Mouse (Mus musculus) frontal cortex, postnatal 36 days (tissue): Measurements from ENCODE around the gene Smg6.
A peak's percentile ranks its signal among the peaks of the same experiment; 100 is the strongest.

Experiments used
- DNase-seq, 2 experiments: peaks; one replicate each; pipeline ENCODE4 v3.0.0; 2022; ENCODE audit warnings: low spot score in 2 of 2

Gene Smg6

DNA sequence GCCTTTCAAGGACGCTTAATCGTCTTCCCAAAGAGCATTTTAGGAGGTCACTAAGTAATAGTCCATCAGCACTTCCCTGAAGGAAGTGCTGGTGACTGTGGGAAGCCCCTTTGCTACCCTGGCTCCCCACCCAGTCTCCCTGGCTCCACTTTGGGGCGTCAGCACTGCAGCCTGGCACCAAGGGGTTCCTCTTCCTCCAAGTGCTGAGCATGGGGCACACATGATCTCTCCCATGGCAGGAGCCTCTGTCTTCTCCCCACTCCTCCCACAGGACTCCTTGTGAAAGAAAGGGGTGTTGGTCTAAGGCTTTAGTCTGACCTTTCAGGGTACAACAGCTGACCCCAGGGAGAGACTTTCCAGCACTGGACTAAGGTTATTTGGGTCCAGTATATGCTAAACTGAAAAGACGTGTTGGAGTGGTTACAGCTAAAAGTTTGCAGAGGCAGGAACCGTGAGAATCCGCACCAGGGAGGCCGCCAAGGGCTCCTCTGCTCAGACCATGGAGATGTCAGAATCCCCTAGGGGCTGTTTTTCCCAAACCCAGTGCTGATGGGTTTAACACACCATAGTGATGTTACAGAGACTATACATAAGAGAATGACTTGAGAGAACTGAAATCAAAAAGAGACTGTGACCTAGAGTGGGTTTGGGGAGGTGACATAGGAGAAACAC, 122.2 kb downstream of the Smg6 start:
- DNase-seq, result no peak

DNA sequence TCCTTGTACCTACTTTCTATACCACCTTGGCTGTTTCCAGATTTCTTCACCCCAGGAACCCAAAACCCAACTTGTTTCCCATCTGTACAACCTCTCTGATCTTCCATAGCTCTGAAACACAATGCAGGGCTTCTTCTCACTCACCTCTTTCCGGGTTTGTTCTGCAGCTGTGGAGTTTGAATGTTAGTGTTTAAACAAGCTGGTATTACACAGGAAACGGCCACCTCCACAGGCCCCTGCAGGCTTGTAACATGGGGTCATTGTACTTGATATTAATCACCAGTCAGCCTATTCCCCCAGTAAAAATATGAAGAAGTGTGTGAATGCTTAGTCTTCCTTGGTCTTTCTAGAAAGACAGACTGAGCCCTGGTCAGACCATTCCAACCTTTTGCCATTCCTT, 123.5 kb downstream of the Smg6 start:
- no peak for DNase-seq

DNA sequence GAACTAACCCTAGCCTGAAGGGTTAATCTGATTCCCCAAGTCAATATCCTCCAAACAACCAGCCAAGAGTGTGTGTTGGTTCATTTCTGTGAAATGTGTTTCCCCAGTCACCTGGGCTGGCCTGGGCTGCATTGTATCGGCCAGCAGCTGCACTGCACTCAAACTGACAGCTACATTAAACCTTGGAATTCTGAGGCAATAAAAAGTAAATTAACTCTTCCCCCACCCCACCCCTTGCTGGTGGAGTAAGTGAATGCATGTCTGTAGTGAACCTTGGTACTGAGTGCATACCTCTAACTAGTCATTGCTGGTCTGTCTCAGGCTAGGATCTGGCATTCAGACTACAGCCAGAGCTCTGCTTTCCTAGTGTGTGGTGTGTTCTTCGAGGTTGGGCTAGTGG, 124.2 kb downstream of the Smg6 start:
- no peak for DNase-seq

DNA sequence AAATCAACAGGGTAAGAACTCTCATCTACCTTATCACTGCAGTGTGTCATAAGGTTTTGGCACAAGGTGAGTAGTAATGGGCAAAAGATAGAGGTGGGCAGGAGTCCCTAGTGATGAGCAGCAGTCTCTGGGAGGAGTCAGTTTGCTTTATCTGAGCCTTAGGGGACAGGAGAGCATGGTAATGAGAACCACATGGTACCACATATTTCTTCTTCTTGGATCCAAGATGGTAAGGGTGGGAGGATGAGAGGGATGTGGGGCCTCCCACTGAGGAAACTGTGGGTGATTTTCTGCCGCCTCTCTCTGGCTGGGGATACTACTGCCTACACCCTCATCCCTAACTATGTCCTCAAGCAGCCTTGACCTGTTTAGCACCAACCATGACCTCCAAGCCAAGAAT, 125.6 kb downstream of the Smg6 start:
- no peak for DNase-seq

DNA sequence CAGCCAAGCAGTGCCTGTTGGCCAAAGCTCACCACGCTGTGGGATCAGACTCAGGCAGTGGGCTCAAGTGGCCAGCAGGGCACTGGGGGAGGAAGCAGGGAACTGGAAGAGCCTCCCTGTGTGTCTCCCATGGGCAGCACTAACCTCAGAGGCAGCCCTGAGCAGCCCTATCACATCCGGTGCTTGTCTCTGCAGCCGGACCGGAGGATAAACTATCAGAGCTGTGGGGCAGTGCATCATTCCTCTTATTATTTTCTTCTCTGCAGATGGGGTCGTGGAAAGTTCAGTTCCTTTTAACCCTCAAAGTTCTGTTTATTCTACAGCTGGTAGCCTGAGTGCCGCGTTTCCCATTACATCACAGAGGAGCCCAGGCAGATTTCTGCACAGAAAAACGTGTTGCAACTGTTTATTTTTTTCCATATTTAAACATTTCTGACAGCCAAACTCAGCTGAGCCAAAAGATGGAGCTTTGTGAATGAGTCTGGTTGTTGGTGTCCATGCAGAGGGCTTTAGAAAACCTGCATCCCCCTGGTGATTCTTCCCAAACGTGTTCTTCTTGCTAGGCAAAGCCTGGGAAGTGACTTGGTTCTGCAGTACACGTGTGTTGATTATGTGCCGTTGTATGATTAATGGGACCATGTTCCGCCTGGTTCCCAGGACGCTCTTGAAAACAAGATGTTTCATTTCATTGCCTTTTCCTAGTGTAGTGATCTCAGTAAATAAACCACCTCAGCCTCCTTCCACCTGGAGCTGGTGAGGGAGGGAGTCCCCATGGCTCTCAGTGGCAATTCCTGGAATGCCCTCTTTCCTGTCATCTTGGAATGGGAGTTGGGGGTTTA, 126.3 kb downstream of the Smg6 start:
- DNase-seq, result no peak

DNA sequence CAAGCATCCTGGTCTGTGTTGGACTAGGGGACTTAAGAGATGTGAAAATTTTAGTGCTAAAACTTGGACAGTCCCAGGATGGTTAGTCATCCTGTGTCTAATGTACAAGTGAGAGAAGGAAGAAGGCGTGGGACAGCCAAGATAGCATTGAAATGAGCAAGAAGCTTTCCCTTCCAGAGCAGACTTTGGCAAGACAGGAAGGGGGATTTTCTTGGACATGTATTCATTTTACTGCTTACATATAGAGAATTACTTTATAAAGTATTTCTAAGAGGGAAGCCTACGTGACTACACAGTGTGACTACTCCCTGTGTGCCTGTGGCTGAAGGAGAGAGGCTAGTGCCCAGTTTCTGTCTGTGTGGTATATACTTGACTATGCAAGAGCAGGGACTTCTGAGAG, 127.4 kb downstream of the Smg6 start:
- DNase-seq, result no peak

DNA sequence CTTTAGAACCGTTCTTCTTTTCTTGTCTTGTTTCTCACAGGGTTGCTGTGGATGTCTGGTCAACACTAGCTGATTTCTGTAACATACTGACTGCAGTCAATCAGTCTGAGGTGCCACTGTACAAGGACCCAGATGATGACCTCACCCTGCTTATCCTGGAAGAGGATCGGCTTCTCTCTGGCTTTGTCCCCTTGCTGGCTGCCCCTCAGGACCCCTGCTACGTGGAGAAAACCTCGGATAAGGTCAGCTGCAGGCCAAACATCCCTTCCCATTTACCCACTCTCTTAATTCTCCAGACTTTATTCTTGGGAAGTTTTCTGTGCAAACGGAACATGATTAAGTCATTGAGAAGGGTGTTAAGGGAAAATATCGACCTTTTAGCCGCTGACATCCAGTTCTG, 128.1 kb downstream of the Smg6 start:
- DNase-seq, result no peak

DNA sequence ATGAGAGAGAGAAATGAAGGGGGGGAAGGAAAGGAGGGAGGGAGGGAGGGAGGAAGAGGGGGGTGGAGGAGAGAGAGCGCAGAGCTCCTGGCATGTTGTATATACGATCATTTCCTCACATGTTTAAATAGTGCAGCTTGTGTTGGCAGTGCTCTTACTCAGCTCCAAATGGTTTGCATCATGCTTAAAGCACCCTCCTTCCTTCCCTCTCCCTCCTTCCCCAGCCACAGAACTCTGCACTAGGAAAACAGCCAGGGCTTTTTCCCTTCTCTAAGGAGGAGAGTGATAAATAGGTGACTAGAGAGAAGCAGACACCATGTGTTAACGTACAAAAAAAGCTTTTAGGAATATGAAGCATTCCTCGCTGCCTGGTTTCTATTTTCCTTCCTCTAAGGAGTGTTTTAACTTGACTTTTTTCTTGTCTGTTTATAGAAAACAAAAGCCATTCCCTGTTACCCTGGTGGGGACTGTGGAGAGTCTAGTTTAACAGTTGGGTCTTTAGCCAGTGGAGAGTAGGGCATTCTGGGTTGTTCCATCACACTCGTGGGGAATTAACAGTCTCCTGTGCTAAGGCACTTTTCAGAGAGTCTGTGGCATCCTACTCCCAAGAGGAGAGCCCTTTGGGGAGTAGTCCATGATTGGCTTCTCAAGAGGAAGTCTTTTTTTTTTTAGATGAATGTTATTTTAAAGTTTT, 128.7 kb downstream of the Smg6 start:
- DNase-seq, result peak; percentile 33 to 37

DNA sequence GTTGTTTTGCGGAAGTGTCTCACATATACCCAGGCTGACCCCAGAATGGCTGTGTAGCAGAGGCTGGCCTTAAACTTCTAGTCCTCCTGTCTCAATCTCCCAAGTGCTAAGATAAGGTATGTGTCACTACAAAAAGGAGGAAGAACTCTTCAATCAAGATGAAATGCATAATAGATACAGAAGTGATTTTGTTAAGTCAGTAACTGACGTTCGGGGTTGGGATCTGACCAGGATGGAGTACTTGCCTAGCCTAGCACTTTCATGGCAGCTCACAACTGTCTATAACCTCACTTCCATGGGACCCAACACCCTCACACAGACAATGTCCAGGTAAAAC, 129.2 kb downstream of the Smg6 start:
- no peak for DNase-seq

DNA sequence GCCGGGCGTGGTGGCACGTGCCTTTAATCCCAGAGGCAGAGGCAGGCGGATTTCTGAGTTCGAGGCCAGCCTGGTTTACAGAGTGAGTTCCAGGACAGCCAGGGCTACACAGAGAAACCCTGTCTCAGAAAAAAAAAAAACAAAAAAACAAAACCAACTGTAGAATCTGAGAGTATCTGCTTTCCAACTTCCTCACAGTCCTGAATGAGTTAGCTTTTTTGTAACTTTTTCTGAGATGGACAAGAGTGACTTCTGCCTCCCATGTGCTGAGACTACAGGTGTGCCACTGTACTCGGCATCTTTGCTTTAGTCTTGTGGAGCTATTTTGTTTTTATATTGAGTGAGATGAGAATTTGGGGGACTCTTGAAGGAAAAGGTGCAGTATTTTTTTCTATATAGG, 137.0 kb downstream of the Smg6 start:
- DNase-seq, result no peak

DNA sequence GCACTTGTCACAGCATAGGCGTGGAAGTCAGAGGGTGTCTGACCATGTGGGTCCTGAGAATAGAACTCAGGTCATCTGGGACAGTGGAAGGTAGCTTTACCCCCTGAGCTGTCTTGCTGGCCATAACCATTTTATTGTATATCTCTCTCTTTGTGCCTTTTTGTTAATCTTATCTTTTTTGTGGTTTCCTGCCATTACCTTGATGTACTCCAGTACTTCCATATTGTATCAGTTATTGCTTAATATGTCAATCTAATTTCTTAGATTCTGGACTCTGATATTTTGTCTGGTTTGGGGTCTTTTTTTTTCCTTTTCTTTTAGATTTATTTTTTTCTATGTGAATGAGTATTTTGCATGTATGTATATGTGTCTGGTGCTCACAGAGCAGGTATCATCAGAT, 138.6 kb downstream of the Smg6 start:
- no peak for DNase-seq

DNA sequence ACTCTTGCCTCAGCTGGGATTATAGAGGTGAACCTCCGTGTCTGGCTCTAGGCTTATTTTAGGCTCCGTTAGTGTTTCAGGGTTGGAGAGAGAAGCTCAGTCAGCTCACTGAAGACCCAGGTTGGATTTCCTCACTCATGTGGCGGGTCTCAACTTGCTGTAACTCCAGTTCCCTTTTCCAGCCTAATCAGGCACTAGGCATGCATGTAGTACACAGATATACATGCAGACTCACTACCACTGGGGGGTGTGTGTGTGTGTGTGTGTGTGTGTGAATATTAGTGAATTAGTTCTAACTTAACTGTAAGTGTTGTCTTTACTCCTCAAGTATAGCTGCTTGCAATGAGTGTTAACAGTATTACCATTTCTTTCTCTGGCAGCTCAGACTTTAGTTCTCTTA, 145.7 kb downstream of the Smg6 start:
- no peak for DNase-seq

DNA sequence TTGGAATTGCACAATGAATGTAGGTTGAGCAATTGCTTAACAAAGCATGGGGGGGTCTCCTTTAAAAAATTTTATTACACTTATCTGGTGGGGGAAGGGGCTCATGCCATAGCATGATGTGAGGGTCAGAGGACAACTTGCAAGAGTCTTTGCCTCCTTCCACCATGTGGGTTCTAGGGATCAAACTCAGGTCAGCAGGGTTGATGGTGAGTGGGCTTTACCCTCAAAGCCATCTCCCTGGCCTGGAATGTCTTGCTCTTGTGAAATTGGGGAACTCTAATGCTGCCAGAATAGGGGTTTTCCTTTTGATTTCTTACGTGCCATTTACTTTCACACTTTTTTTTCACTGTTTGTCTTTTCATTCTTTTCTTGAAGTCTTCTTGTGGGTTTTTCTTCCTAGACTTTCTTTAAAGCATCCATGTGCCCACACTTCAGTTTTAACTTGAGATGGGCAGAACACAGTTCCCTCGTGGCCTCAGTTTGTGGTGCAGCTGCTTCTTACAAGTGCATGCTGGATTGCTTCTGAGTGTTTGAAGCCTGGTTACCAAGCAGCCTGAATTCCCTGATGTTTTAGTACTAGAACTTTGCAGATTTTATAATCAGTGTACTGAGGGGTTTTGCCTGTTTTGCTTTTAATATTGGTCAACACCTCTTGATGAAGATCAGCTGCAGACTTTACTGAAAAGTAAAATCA, 147.5 kb downstream of the Smg6 start:
- DNase-seq, result no peak

DNA sequence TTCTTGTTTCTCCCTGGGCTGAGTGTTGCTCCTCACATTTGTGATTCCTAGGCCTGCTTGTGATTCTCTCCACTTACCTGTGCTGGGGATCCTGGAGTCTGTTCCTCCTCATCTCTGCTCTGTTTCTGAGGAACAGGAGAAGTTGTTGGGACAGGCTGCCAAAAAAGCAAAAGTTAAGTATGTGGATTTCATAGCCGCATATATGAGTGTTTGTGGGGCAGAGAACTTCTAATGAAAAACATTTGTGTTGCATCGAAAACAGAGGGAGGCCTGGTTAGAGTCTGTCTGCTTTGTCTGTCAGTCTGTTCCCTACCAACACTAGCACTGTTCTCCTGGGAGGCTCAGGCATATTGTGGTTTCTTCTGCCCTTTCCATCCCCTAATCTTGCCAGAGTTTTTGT, 148.1 kb downstream of the Smg6 start:
- DNase-seq, result no peak

DNA sequence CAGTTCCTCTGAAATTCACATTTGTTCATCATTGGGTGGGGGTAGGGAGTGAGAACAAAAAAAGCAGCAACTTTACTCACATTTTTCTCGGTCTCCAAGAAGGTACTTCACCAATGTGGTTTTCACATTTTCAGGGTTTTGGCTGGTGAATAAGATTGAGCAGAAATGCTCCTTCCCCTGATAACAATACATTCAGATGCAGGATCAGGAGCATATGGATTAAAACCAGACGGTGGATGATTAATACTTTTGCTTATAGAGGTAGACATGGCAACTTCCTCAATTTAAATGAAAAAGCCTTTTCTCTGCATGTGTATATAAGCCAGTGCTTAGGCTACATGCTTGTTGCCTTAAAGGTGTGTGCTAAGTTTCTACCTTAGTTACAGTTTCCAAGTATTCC, 148.9 kb downstream of the Smg6 start:
- DNase-seq, result no peak

DNA sequence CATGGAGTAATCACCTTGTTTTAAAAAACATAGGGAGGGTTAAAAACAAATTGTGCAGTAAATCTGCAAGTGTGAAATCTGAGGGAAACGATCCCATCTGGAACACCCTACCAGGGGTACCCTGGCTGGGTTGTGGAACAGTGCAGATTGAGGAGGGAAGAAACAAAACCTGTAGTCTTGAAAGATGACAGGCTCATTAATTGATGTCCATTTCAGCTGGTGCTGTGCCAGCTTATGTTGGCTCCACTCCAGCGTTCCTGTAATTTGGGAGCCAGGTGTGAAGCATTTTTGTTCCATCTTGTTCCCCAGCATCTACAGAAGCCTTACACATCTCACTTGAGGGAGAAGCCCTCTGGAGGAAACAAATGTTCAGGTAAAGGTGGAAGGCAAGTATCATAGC, 153.0 kb downstream of the Smg6 start:
- DNase-seq, result no peak

DNA sequence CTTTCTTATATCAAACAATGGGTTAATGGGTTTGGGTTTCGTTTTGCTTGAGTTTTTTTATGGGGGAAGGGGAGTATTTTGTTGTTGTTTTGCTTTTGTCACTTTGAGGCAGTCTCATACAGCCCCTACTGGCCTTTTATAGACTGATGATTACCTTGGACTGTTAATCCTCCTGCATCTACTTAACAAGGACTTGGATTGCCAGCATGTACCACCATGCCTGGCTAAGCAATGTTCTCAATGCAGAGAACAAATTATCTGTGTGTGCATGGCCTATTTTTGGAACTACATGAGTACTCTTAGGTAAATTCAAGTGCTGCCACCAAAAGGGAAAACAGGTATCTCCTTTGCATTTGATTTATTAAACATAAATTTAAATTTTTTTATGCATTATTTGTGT, 157.4 kb downstream of the Smg6 start:
- DNase-seq, result no peak

DNA sequence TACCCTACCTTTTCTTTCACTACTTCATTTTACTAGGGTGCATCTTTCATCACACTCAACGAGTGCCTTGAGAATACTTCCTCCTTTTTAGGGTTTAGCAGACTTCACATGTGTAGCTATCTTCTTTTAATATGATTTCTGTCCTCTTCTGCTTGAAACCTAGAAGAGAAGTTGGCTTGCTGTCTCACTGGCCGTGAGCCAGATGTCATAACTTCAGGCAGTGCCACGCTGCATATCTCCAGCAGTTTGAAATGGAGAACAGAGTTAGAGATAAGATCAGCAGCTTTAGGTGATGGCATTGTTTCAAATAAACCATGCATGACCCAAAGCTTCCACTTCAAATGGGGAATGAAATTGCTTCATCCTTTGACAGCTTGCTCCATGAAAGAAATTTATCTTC, 166.5 kb downstream of the Smg6 start:
- DNase-seq, result no peak

DNA sequence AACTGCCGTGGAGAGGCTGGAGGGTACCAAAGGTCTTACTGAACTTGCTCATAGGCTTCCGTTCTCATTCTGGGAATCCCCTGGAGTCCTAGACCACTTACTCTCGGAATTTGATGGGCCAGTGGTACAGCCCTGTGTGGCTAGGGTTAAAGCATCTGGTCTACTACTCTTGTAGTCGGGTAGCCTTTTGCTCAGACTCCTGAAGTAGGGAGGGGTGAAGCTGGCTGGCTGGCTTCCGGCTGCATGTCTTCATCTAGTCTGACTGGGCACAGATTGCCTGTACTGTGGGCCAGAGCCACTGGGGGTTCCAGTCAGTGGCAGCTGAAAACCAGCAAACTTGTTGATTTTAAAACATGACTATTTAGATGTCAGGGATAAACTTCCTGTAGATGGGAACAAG, 167.0 kb downstream of the Smg6 start:
- DNase-seq, result no peak

DNA sequence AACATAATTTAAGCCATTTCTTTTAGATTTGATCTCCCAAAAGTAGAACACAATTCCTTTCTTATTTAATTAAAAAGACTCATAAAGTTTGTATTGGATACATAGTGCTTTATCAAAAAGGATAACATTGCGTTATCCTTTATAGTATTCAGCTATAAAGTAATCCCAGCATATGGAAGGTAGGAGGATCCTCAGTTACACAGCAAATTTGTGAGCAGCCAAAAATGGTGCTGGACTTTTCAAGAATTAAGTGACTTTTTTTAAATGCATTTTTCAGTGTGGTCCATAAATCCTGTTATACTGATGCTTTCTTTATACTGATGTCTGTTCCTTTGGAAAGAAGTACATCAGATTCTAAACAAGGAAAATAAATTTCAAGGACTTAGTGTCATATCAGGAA, 169.1 kb downstream of the Smg6 start:
- no peak for DNase-seq

DNA sequence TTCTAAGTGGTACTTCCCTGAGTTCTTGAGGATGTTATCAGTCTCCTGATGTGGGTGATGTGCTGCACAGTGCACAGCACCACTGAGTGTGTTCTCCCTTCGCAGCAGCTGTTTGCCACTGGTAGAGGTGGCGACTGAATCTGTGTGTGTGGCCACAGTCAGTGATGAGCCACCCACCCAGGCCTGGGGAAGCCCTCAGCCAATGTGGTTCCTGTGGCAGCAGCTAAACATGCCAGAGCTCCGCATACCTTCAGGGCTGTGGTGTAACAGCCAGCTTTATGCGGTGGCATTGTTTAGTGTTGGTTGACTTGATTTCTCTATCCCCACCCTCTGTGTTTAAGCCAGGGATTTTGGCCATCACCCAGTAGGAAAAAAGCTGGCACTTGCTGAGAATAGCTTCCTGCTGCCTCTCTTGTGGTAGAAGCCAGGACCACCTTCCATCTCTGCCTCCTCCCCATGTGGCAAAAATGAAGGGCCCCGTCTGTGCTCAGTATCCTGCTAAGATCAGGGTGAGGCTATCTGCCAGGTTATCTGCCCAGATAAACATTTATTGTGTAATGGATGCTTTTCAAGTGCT, 177.2 kb downstream of the Smg6 start:
- no peak for DNase-seq

DNA sequence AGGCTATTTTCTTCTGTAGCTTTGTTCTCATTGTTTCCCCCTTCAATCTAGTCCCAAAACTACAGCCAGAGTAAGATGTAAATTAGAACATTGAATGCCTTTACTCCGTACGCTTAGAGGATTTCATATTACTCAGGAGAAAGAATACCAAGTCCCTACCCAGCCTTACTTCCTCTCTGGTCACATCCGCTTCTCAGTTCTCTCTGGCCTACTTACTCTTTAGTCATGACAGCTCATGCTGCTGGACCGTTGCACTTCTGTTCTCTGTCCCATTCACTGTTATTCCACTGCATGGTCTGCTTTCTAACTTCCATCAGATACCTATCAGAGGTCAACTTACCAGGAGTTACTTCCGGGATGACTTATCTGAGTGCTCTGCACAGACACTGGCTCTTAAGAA, 181.0 kb downstream of the Smg6 start:
- DNase-seq, result no peak
